ENCODE assay signal across 20 mouse cellular contexts in genomic region chr10:98029621-98030020, GRCm38 (mm10).
A peak's percentile ranks its signal among the peaks of the same experiment; 100 is the strongest.
DNase-seq lines count a peak whose midpoint lies in the region; ATAC-seq lines count a peak whose summit lies in the region.
"Had no signal": no experiment of that assay in that cellular context is flagged by ENCODE, and none has a peak within 500 bp of the region (broad histone marks: within the 10 kb centered on the region; RNA-seq: fewer than 3 reads in every experiment).

No protein-coding gene starts in this region.

- no peaks in the 10 kb centered on the region for H3K9me3 ChIP-seq in heart, embryonic 12.5 days (replicated peaks)
- H3K9me3 ChIP-seq in kidney, embryonic 15.5 days (replicated peaks): no peaks in the 10 kb centered on the region
- H3K9me3 ChIP-seq in limb, embryonic 12.5 days: no peaks in the 10 kb centered on the region
- H3K9me3 ChIP-seq in limb, embryonic 10.5 days (replicated peaks): no peaks in the 10 kb centered on the region
- H3K9me3 ChIP-seq in neural tube, embryonic 13.5 days: no peaks in the 10 kb centered on the region
- H3K9me3 ChIP-seq: embryonic facial prominence, embryonic 13.5 days; forebrain, embryonic 12.5 days; hindbrain, embryonic 12.5 days had no signal

- H3K9ac ChIP-seq in heart, embryonic 12.5 days: no peak overlapping the region
- no peak overlapping the region for H3K9ac ChIP-seq in kidney, embryonic 15.5 days
- H3K9ac ChIP-seq in limb, embryonic 12.5 days (replicated peaks): no peak overlapping the region
- H3K9ac ChIP-seq in neural tube, embryonic 13.5 days: no peak overlapping the region
- H3K9ac ChIP-seq: embryonic facial prominence, embryonic 13.5 days; forebrain, embryonic 12.5 days; hindbrain, embryonic 12.5 days had no signal

- no peak overlapping the region for H3K4me2 ChIP-seq in heart, embryonic 12.5 days
- no peak overlapping the region for H3K4me2 ChIP-seq in kidney, embryonic 15.5 days
- H3K4me2 ChIP-seq in limb, embryonic 12.5 days: no peak overlapping the region
- H3K4me2 ChIP-seq in neural tube, embryonic 13.5 days: no peak overlapping the region
- H3K4me2 ChIP-seq: embryonic facial prominence, embryonic 13.5 days; forebrain, embryonic 12.5 days; hindbrain, embryonic 12.5 days had no signal

- H3K27ac ChIP-seq in heart, embryonic 12.5 days (ENCODE audit: poor library complexity, severe bottlenecking): no peak overlapping the region
- no peak overlapping the region for H3K27ac ChIP-seq in kidney, embryonic 15.5 days
- H3K27ac ChIP-seq in limb, embryonic 12.5 days: no peak overlapping the region
- no peak overlapping the region for H3K27ac ChIP-seq in limb, embryonic 10.5 days
- no peak overlapping the region for H3K27ac ChIP-seq in neural tube, embryonic 13.5 days (replicated peaks)
- H3K27ac ChIP-seq: embryonic facial prominence, embryonic 13.5 days; forebrain, embryonic 12.5 days; hindbrain, embryonic 12.5 days had no signal

- H3K4me1 ChIP-seq in heart, embryonic 12.5 days (replicated peaks): no peaks in the 10 kb centered on the region
- H3K4me1 ChIP-seq in kidney, embryonic 15.5 days: peaks cover 7% of the 10 kb centered on the region
- H3K4me1 ChIP-seq in limb, embryonic 12.5 days (replicated peaks): peaks cover 7% of the 10 kb centered on the region; the same call in 1 of the 2 replicates
- peaks cover 9% of the 10 kb centered on the region for H3K4me1 ChIP-seq in limb, embryonic 10.5 days
- 0 out of 2 replicates have a peak, but pooled peaks cover 3% of the 10 kb centered on the region for H3K4me1 ChIP-seq in neural tube, embryonic 13.5 days (replicated peaks)
- H3K4me1 ChIP-seq: embryonic facial prominence, embryonic 13.5 days; forebrain, embryonic 12.5 days; hindbrain, embryonic 12.5 days had no signal

- peak; percentile 78 for DNase-seq in heart, adult 11 months
- no peak for DNase-seq in kidney, postnatal 25 days
- DNase-seq in limb, embryonic 10.5 days (ENCODE audit: low spot score): no peak
- DNase-seq in adrenal gland, postnatal 36 days: no peak
- DNase-seq: adrenal gland, postnatal 14 days; B cell, adult 2 months; cerebellum, adult 18-20 months; cerebellum, adult 9-11 months; cerebellum, postnatal 36 days; gastrocnemius, postnatal 14 days; heart, postnatal 10 days; heart, postnatal 4 days had no signal

- 44% methylated on average over 3 of the region's 3 CpGs for WGBS in heart, embryonic 12.5 days
- 37% methylated on average over 3 of the region's 3 CpGs for WGBS in kidney, embryonic 15.5 days
- 31% methylated on average over 3 of the region's 3 CpGs for WGBS in limb, embryonic 12.5 days
- WGBS in limb, embryonic 10.5 days: 46% methylated on average over 3 of the region's 3 CpGs
- WGBS in neural tube, embryonic 13.5 days: 62% methylated on average over 3 of the region's 3 CpGs

- no peak for ATAC-seq in heart, embryonic 12.5 days (ENCODE audit: insufficient number of reproducible peaks, low FRiP score)
- peak; percentile 76 for ATAC-seq in kidney, embryonic 15.5 days (replicated peaks; ENCODE audit: low FRiP score)
- peak; percentile 75 for ATAC-seq in limb, embryonic 12.5 days (ENCODE audit: insufficient number of reproducible peaks, insufficient read depth, low FRiP score, low TSS enrichment, low read depth)
- ATAC-seq in neural tube, embryonic 13.5 days (ENCODE audit: low read depth): 0 out of 2 replicates have a peak, but pooled peaks have one; percentile 23
- ATAC-seq: forebrain, embryonic 16.5 days had no signal

- no peaks in the 10 kb centered on the region for H3K36me3 ChIP-seq in heart, embryonic 12.5 days
- H3K36me3 ChIP-seq in kidney, embryonic 15.5 days: no peaks in the 10 kb centered on the region
- no peaks in the 10 kb centered on the region for H3K36me3 ChIP-seq in limb, embryonic 12.5 days
- H3K36me3 ChIP-seq in limb, embryonic 10.5 days: no peaks in the 10 kb centered on the region
- H3K36me3 ChIP-seq in neural tube, embryonic 13.5 days: no peaks in the 10 kb centered on the region
- H3K36me3 ChIP-seq: embryonic facial prominence, embryonic 13.5 days; forebrain, embryonic 12.5 days; hindbrain, embryonic 12.5 days had no signal

- H3K27me3 ChIP-seq in heart, embryonic 12.5 days (replicated peaks): no peaks in the 10 kb centered on the region
- no peaks in the 10 kb centered on the region for H3K27me3 ChIP-seq in kidney, embryonic 15.5 days
- H3K27me3 ChIP-seq in limb, embryonic 12.5 days: no peaks in the 10 kb centered on the region
- no peaks in the 10 kb centered on the region for H3K27me3 ChIP-seq in limb, embryonic 10.5 days (ENCODE audit: low read depth, poor library complexity, severe bottlenecking)
- no peaks in the 10 kb centered on the region for H3K27me3 ChIP-seq in neural tube, embryonic 13.5 days
- H3K27me3 ChIP-seq: embryonic facial prominence, embryonic 13.5 days; forebrain, embryonic 12.5 days; hindbrain, embryonic 12.5 days had no signal

- no peak overlapping the region for H3K4me3 ChIP-seq in heart, embryonic 12.5 days
- no peak overlapping the region for H3K4me3 ChIP-seq in kidney, embryonic 15.5 days (replicated peaks)
- H3K4me3 ChIP-seq in limb, embryonic 12.5 days (replicated peaks): no peak overlapping the region
- no peak overlapping the region for H3K4me3 ChIP-seq in limb, embryonic 10.5 days
- H3K4me3 ChIP-seq in neural tube, embryonic 13.5 days: no peak overlapping the region
- H3K4me3 ChIP-seq: embryonic facial prominence, embryonic 13.5 days; forebrain, embryonic 12.5 days; hindbrain, embryonic 12.5 days had no signal
